Mouse (Mus musculus): ENCODE results near the gene Klhl5.

Gene Klhl5

DNA sequence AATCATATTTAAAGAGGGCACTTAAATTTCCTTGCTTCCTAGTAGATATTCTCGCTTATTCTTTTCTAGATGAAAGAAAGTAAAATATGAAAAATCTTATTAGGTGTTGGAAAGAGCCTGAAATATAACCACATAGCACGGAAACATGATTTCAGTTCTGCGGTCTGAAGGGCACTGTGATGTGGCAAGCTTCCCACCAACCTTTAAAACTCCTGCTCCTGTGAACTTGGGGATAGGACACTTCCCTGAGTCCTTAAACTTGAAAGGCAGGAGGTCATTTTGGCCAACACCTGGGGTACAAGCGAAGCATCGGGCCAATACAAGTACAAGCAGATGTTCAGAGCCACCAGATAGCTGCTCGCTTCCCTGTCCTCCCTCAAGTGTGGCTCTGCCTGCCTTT is 42.4 kb downstream of the Klhl5 start:
- DNase-seq (ENCODE audit: low spot score), result no peak

DNA sequence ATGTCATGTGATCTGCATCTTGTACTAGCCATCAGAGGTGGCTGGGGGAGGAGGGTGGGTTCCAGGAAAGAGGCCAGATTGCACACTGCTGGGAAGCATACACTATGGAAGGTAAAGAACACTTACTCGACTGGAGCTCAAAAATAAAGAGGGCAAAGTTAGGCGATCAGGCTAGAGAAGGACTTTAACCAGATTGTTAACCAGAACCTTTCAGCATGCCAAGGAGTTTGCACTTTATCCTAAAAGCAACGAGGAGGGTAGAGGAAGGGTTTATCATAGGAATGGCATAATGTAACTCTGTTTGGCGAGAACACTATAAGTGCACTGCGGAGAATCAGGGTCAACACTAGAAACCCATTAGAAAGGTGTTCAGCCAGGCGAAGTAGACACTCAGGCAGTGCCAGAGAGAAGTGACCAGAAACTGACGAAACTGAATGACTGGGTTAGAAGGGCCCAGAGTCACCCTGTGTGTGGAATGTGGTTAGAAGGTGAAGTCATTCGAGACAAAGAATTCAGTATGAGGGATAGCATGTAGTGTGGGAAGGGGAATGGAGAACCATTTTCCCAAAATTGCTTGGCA is 43.1 kb downstream of the Klhl5 start:
- no peak for DNase-seq (ENCODE audit: low spot score)

DNA sequence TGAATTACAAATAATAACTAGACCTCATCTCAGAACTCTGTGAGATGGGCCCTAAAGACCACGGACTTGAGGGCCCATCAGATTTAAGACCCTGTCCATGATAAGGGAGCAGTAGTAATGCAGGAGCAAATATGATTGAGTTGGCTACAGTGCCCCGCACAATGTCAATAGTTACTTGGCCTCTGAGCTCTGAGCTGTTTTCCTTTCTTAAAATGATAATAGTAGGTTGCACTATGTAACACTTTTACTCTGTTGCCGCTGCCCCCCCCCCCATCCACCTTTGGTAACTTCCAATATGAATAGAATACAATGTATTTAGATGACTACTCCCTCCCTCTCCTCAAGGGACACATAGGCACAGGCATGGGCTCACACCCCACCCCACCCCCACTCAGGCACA is 43.9 kb downstream of the Klhl5 start:
- no peak for DNase-seq (ENCODE audit: low spot score)

DNA sequence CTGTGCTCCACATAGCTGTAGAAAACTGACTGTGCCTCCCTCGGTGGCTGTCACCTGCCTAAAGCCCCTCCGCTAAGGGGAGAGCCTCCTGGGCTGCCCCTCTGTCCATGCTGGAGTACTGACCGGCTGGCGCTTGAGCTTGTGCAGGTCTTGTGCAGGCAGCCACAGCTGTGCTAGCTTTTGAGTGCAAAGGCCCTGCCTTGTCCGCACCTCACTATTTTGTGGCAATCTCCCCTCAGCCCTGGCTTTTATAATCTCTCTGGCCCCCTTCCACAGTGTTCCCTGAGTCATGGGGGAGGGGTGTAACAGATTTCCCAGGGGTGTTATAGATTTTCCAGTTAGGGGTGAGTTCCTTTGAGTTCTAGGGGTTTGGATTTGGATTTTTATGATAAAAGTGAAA is 44.4 kb downstream of the Klhl5 start:
- no peak for DNase-seq (ENCODE audit: low spot score)

DNA sequence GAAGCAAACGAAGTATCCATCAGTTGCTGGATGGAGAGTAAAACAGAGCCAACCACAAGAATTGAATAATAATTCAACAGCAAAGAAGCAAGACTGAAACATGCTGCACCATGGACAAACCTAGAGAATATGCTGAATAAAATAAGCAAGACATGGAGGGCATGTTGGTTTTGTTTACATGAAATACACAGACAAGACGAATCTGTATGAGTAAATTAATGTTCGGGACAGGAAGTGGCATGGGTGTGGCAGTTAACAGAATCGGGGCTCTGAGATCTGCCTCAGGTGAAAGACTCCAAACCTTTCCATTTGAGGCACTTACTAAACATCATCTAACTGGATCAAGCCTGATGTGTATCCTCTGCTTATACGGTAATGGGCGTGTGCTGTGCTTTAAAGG is 46.9 kb downstream of the Klhl5 start:
- no peak for DNase-seq (ENCODE audit: low spot score)

DNA sequence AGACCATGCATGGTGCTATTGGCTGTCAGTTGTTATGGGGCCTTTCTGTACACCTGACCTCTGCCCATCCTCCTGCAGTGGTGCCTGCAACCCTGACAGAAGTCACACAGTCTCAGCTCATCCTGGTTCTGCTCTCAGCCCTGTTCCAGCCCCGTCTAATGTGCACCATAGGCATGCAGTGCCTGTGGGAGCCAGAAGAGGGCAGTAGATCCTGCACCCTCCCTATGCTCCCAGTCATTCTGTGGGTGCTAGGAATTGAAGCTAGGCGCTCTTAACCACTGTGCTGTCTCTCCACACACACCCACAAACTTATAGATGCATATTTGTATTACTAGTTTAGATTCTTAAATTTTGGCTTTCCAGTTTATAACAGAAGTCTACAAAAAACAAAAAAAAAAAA is 49.5 kb downstream of the Klhl5 start:
- DNase-seq (ENCODE audit: low spot score), result peak; percentile 44

DNA sequence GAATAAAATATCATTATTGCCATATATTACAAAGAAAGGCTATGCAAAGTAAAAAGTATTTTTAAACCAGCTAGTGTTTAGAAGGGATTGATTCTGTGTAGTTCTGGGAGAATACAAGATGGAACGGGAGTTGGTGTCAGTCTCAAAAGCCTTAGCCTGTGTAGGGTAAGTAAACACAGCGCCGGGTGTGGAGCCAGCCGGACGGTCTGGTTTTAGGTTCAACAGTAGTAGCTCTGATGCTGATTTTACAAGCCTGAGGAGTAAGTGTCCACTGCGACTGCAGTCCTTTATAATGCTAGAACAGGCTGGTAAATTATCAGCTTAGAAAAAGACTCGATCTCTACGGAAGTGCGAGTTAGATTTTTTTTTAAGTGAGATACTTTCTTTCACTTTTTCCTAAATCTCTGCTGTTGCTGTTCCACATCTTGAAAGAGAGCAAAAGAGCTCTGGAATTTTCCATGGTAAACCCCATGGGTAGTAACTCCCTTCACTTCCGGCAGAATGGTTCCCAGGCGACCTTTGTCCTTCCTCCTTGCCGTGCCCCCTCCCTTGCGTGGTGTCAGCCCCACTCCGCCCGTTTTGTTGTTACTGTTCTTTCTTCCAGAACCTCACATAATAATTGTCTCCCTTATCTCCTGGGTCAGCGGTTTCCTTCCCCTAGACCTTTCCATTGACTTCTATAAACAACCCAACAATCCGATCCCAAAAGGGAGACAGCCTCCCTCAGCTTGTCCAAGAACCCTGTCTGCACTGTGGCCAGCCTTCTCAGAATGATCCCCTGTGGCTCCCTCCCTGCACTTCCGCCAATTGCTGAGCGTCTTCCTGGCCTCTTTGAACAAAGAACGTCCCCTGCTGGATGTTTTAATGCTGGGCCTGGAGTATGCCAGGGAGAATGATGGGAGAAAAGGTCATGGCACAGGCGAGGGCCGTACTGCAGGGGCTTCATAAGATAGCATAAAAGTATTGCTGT is 50.4 kb downstream of the Klhl5 start:
- no peak for DNase-seq (ENCODE audit: low spot score)

DNA sequence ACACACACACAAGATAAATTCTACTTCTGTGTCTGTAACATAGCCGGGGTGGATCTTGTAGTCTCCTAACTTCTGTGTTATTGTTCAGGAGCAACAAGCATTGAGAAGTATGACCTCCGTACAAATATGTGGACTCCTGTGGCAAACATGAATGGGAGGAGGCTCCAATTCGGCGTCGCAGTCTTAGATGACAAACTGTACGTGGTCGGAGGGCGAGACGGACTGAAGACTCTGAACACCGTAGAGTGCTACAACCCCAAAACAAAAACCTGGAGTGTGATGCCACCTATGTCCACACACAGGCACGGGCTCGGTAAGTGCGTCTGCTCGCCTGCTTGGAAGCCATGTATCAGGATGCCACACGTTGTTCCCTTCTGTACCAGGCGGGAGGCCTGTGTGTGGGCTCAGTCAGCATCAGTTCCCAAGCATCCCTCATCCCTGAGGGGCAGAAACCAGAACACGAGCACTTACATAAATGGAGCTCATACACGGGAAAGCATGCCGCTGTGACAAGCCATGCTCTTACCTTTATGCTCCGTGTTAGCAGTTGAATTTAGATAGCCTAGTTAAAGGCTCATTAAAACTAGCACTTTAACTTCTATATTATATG is 51.5 kb downstream of the Klhl5 start:
- DNase-seq (ENCODE audit: low spot score), result no peak

DNA sequence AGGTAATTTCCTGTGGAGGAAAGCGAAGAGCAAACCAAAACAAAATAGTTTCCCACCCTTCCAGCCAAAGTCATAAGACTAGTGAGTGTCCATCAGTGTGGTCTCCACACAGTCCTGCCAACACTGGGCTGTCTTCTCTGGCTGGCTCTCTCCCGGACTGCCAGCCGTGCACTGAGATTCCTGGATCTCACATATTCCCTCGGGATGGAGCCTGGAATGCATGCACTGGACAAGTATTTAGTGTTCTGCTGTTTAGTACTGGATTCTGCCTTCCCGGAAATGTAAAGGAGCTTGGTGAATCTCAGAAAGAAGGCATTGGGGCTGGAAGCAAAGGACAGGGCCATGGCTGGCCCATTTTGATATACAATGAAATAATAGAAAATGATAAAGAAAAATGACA is 55.7 kb downstream of the Klhl5 start:
- DNase-seq (ENCODE audit: low spot score), result peak; percentile 40

DNA sequence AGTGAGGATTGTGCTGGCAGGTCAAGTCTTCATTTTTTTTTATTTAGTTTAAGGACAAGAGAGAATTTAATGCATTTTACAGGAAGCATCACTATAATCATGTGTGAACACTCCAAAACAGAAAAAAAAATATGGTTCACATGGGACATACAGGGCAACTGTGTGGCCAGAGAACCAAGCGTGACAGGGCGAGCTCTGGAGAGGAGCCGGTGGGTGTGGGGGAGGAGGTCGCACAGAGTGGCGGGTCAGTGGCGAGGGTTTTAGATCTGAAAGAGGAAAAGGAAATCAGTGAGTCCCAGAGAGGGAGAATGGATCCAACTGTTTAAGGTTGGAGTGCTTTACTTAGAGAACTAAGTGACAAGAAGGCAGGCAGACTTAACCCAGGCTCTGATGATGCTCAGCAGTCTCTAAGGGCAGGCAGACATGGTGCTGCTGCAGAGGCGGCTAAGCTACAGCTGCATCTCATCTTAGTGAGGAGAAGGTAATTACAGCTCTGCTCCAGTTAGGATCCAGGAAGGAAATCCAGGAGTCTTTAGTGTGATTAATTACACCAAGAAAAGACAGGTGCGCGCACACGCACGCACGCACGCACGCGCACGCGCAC is 56.3 kb downstream of the Klhl5 start:
- no peak for DNase-seq (ENCODE audit: low spot score)

DNA sequence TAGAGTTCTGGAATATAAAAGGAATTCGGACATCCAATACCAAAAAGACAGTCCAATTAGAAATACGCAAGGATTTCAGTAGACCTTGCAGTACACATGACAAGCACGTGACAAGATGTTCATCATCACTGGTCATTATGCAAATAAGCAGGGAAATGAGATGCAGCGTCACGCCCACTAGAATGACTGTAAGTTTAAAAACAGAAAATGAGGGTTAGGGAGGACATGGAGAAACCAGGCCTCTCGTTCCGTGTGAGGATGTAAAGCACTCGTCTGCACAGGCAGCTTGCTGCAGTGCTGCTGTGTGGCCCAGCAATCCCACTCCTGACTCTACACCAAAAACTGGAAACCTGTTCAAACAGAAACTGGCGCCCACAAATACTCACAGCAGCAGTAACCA is 62.9 kb downstream of the Klhl5 start:
- DNase-seq (ENCODE audit: low spot score), result no peak

DNA sequence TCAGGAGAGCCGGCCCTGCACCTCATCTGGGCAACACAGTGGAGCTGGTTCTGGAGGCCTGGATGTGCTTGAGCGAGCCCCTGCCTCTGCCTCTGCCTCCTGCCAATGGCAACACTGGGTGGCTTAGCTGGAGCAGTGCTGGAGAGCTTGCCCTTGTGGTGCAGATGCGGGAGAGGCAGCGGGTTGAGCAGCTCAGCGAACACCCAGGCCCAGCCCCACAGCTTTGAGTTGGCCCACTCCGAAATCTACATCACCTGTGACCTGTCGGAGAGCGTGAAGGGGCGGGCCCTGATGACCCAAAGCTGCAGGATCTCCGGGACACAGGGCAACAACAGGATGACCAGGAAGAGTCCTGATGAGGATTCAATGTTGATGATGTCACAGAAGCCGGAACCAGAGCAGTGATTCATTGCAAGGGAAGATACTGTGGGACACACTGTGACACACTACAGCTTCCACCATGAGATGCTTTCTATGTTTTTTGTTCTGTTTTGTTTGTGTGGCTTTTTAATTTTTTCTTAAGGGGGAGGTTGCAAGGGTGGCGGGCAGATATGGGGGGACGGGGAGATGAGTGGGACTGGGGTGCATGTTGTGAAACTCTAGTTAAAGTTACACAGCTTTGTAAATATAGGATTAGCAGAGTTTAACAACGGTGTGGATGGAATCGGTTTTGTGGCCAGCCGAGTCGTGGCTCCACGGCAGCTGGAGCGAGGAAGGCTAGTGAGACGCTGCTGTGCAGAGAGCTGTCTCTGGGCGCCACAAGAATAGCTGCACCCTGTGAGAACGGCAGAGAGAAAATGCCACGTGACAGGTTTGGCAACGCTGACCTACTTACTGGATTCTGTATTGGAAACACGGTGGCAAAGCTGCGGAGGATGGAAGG is 67.9 kb downstream of the Klhl5 start:
- no peak for DNase-seq (ENCODE audit: low spot score)

DNA sequence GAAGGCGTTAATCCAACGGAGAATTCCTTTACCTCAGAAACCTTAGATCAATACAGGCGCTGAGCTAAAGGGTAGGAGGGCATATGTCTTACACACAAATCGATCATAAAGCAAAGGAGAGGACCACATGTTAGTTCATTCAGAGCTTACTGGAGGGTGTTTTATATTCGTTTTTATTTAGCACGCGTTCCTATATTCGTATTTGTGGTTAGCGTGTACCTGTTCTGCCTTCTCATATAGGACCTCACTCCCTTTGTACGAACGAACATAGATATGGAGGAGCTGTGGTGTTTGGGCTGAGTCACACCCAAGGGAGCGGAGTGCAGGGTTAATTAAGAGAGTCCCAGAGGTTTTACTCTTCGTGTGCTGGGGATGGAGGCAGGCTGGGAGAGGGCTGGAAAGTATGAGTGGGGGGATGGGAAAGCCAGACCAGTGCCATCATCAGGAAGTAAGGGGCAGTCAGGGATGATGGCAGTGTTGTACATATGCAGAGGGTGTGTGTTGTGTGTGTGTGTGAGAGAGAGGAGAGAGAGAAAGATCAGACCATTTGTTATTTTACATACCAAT is 68.7 kb downstream of the Klhl5 start:
- no peak for DNase-seq (ENCODE audit: low spot score)

DNA sequence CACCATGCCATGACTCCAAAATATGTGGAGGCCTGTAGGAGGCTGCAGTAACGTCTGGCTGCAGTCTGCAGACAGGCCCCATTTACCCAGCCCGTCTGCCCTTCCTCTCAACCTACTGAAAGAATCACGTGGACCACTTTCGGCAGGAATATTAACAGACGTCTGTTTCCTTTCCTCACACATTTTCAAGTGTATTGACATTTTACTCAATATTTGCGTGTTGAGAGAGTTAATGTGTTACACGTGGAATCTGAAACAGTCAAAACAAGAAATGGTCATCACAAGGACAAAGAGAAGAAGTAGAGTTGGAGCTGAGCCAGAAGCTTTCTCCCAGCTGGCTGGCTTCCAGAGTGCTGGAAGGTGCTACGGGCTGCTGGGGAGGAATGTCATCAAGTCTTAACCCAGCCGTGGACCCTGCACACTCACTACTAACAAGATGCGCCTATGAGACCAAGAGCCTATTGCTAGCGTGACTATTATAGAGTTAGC is 69.7 kb downstream of the Klhl5 start:
- no peak for DNase-seq (ENCODE audit: low spot score)

DNA sequence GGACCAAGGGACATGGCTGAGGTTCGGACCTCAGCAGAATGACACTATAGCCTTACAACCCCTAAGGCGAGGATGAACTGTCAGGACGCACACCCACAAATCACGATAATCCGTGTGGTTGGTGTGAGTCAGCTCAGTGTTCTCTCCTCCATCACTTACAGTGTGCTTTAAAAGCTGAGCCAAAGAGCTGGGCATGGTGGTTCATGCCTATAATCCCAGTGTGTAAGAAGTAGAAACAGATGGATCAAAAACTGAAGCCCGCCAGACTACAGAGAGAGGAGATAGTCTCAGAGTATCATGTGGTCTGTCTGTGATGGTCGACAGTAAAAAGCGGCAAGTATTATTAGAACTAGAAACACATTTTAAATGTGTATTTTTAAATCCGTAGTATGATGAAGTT is 71.1 kb downstream of the Klhl5 start:
- DNase-seq (ENCODE audit: low spot score), result no peak

DNA sequence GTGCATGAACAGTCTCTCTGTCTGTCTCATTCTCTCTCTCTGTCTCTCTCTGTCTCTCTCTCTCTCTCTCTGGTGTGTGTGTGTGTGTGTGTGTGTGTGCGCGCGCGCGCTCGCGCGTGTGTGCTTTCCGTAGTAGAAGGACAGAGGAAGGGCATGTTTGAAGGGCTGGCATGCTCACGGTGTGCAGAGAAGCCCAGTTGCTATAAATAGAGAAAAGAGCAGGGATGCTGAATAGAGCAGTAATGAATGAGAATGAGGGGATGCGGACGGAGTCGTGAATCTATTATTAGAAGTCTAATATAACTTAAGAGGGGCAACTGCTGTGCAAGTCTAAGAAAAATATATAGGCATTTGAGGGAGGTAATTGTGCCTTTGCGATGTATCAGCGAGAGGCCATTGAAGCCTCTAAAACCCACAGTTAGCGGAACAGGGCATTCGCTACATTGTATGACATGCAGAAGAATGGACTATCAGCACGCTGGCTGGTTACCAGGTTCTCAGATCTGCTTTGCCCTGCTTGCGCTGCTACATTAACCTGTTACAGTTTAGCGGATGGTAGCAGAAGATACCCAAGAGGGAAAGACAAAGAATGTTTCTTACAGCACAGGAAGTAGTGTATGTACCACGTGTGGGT is 73.9 kb downstream of the Klhl5 start:
- DNase-seq (ENCODE audit: low spot score), result no peak

DNA sequence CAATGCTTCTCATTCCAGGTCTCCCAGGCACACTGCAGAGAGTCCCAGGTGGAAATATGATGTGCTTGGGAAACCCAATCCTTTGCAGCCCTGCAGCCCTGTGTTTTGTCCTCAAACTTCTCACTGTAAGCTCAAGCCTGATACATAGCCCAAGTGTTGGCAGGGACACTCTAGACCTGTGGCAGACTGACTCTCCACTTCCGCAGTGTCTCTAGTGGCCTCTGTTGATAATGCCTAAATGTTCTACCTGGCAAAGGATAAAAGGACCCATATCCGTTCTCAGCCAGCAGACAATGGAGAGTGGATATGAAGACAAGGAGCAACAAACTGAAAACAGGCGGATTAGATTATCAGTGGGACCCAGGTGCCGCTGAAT is 74.4 kb downstream of the Klhl5 start:
- no peak for DNase-seq (ENCODE audit: low spot score)

DNA sequence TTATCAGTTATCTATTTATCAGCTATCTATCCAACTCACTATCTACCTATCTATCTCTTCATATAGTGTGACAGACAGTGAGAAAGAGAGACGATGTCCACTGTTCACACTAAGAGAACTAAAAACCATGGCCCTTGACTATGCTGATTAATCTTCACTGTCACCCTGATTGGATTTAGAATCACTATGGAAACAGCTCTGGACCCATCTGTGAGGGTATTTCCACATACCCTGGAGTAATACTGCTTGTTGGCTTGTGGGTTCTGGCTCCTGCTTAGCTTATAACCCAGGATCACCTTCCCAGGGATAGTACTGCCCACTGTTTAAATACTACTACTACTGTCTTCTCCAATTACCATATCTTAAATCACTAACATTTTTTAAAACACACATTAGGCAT is 74.9 kb downstream of the Klhl5 start:
- DNase-seq (ENCODE audit: low spot score), result no peak

DNA sequence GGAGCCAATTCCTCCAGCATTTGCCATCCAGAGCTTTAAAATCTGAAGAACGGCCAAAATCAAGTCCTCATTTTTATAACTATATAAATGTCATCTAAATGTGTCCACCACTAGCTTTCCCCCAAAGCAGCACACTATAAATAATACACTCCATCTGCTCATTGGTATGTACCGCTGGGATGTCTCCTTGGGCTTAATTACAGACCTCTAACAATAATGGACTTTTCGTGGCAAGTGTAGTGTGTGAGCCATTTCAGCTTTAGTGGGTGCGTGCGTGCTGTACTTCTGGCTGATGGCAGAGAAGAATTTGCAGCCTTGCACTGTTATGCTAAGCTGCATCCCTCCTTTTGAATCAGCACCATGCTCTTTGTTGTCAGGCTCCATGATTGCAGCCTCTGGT is 84.3 kb downstream of the Klhl5 start:
- no peak for DNase-seq (ENCODE audit: low spot score)

DNA sequence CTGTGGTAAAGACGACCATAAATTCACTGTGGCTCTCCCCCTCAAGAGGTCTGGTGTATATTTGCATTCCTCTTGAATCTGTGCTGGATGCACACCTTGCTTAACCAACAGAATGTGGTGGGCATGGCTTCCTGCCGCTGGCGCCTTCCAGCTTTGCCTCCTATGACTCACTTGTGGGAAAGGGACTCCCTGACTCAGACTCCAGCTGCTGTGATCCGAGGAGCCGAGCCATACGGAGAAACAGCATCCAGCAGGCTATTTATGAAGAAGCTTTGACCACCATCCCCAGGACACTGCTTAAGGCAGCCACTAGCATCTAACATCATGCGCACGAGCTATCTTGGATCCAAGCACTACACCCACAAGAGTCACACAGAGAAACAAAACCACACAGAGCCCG is 87.1 kb downstream of the Klhl5 start:
- no peak for DNase-seq (ENCODE audit: low spot score)

Data from embryo, embryonic 10 days (tissue).